ENCODE assay signal across 8 mouse cellular contexts in genomic region chr6:88196733-88197312, GRCm38 (mm10). TPM values are rescaled to one million over a fixed set of nuclear protein-coding genes. Genes with fewer than 3 reads are reported as not detected.
DNase-seq lines count a peak whose midpoint lies in the region; ATAC-seq and TF ChIP-seq lines count a peak whose summit lies in the region.

No protein-coding gene starts in this region.

- no peak for ATAC-seq in kidney, embryonic 14.5 days (ENCODE audit: low FRiP score, low TSS enrichment)
- no peak for ATAC-seq in hindbrain, postnatal 0 days
- ATAC-seq in granulocyte monocyte progenitor cell, adult 5-6 weeks (replicated peaks; ENCODE audit: poor library complexity, severe bottlenecking) = no peak

- H3K4me2 ChIP-seq in kidney, embryonic 14.5 days (replicated peaks; ENCODE audit: low read depth, low read length) = peak overlapping the region; percentile 87
- H3K4me2 ChIP-seq in hindbrain, postnatal 0 days (ENCODE audit: low read depth, low read length) = peak overlapping the region; percentile 50

- no peak for TF ChIP-seq CTCF in hindbrain, postnatal 0 days (IDR thresholded peaks at IDR 0.05; ENCODE audit: low read depth)

- no peak for DNase-seq in kidney, adult 8-10 months
- peak; percentile 50 for DNase-seq in embryo, embryonic 9.5 days (ENCODE audit: extremely low spot score)
- DNase-seq in hindbrain, postnatal 0 days (ENCODE audit: low spot score) = no peak
- DNase-seq in neural tube, embryonic 10.5 days (ENCODE audit: extremely low spot score, low spot score) = peak; percentile 72
- no peak for DNase-seq in frontal cortex, postnatal 25 days (ENCODE audit: low spot score in 2 of 2)
- no peak for DNase-seq in right cerebral cortex, adult 18-20 months

- no peaks in the 10 kb centered on the region for H3K9me3 ChIP-seq in kidney, embryonic 14.5 days (ENCODE audit: control insufficient read depth, low read length)
- H3K9me3 ChIP-seq in hindbrain, postnatal 0 days (ENCODE audit: low read length) = no peaks in the 10 kb centered on the region

- H3K4me1 ChIP-seq in kidney, embryonic 14.5 days (ENCODE audit: control insufficient read depth, insufficient read depth, low read length) = peaks cover 44% of the 10 kb centered on the region
- H3K4me1 ChIP-seq in hindbrain, postnatal 0 days (ENCODE audit: insufficient read depth, low read length) = peaks cover 7% of the 10 kb centered on the region; the same call in 1 of the 2 replicates

- H3K36me3 ChIP-seq in kidney, embryonic 14.5 days (ENCODE audit: control insufficient read depth, insufficient read depth, low read length) = no peaks in the 10 kb centered on the region
- no peaks in the 10 kb centered on the region for H3K36me3 ChIP-seq in hindbrain, postnatal 0 days (ENCODE audit: insufficient read depth, low read length)

- peak overlapping the region; percentile 59 for H3K27ac ChIP-seq in kidney, embryonic 14.5 days (ENCODE audit: low read depth, low read length)
- H3K27ac ChIP-seq in hindbrain, postnatal 0 days = no peak overlapping the region

- WGBS in kidney, embryonic 14.5 days = 1% methylated on average over 41 of the region's 44 CpGs
- WGBS in hindbrain, postnatal 0 days = under 1% methylated on average over 44 of the region's 44 CpGs

- peak overlapping the region; percentile 60; the same call in 1 of the 2 replicates for H3K9ac ChIP-seq in kidney, embryonic 14.5 days (ENCODE audit: low read depth, low read length)
- H3K9ac ChIP-seq in hindbrain, postnatal 0 days (replicated peaks; ENCODE audit: low read length) = peak overlapping the region; percentile 21; the same call in 1 of the 2 replicates

- peaks cover 97% of the 10 kb centered on the region for H3K27me3 ChIP-seq in kidney, embryonic 14.5 days (ENCODE audit: control insufficient read depth, insufficient read depth, low read length)
- peaks cover 91% of the 10 kb centered on the region for H3K27me3 ChIP-seq in hindbrain, postnatal 0 days (ENCODE audit: insufficient read depth, low read length)

- peak overlapping the region; percentile 59 for H3K4me3 ChIP-seq in kidney, embryonic 14.5 days (ENCODE audit: low read length)
- peak overlapping the region; percentile 31 for H3K4me3 ChIP-seq in hindbrain, postnatal 0 days (ENCODE audit: low read length)

RNA-seq across cellular contexts. Expression of gene Gata2, which starts 3.1 kb away (rescaled TPM):
- polyA plus RNA-seq in kidney, embryonic 14.5 days (2014; fragmentation: Nextera tagmentation; extraction: Ambion mirVana) = 27.2 and 44.6 TPM in 2 replicates
- 6.1 and 7.5 TPM in 2 replicates for total RNA-seq in hindbrain, postnatal 0 days (2014; rRNA removed)
- polyA plus RNA-seq in hindbrain, postnatal 0 days (2015; fragmentation: Nextera tagmentation; extraction: Ambion mirVana) = 17.9 and 19.7 TPM in 2 replicates
- total RNA-seq in granulocyte monocyte progenitor cell, adult 5-6 weeks (2014; fragmentation: Nextera tagmentation) = 21.0 and 27.1 TPM in 2 replicates
- total RNA-seq in granulocyte monocyte progenitor cell, adult 5-6 weeks (2017) = 3.2 and 6.4 TPM in 2 replicates

RNA-seq across cellular contexts. Expression of gene Dnajb8, which starts 25.2 kb away (rescaled TPM):
- not detected in 2 replicates for polyA plus RNA-seq in kidney, embryonic 14.5 days (2014; fragmentation: Nextera tagmentation; extraction: Ambion mirVana)
- total RNA-seq in hindbrain, postnatal 0 days (2014; rRNA removed) = not detected in 2 replicates
- polyA plus RNA-seq in hindbrain, postnatal 0 days (2015; fragmentation: Nextera tagmentation; extraction: Ambion mirVana) = not detected in 2 replicates
- not detected in 2 replicates for total RNA-seq in granulocyte monocyte progenitor cell, adult 5-6 weeks (2014; fragmentation: Nextera tagmentation)
- not detected in 2 replicates for total RNA-seq in granulocyte monocyte progenitor cell, adult 5-6 weeks (2017)

Comparison
In these comparisons a context has a peak if more than half of its experiments do, and no peak if none do; other contexts are left out.
1. DNase-seq: peak in embryo, embryonic 9.5 days (single experiment) and neural tube, embryonic 10.5 days (single experiment); none in kidney, adult 8-10 months (0 of 2), hindbrain, postnatal 0 days (single experiment), frontal cortex, postnatal 25 days (0 of 2) and right cerebral cortex, adult 18-20 months (single experiment).